ENCODE assay signal across 17 mouse cellular contexts in the genomic region with DNA sequence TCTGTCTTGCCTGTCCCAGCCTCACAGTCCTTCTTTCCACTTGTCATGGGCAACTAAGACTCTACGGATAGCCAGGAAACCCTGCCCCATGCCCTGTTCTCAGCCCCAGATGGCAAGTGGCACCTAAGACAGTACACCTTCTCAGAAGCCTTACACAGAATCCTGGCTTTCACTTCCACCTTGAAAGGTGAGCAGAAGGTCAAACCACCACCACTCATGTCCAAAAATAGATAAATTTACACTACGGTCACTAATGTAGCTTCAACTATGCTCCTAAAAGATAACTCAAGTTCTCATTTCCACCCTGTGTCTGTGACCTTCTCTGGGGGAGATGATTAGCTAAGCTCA. TPM values are rescaled to one million over a fixed set of nuclear protein-coding genes. Genes with fewer than 3 reads are reported as not detected.
DNase-seq lines count a peak whose midpoint lies in the region; ATAC-seq and TF ChIP-seq lines count a peak whose summit lies in the region.
"Had no signal": no experiment of that assay in that cellular context is flagged by ENCODE, and none has a peak within 500 bp of the region (broad histone marks: within the 10 kb centered on the region; RNA-seq: fewer than 3 reads in every experiment).

No protein-coding gene starts in this region.

- TF ChIP-seq CTCF in liver, adult 2 months (IDR thresholded peaks at IDR 0.05; ENCODE audit: low read depth, low read length), result no peak
- TF ChIP-seq CTCF in Patski (IDR thresholded peaks at IDR 0.05), result no peak

- H3K4me2 ChIP-seq in heart, embryonic 14.5 days (ENCODE audit: low read length), result no peak overlapping the region
- H3K4me2 ChIP-seq in liver, embryonic 12.5 days, result no peak overlapping the region
- H3K4me2 ChIP-seq in intestine, embryonic 16.5 days (ENCODE audit: low read depth, low read length), result no peak overlapping the region
- H3K4me2 ChIP-seq: forebrain, embryonic 12.5 days; midbrain, embryonic 15.5 days had no signal

- H3K4me1 ChIP-seq in heart, embryonic 14.5 days (ENCODE audit: control insufficient read depth in 2 of 2, insufficient read depth in 2 of 2, low read length in 2 of 2), result peaks cover 26 to 45% of the 10 kb centered on the region in 2 experiments
- peaks cover 38% of the 10 kb centered on the region for H3K4me1 ChIP-seq in liver, adult 2 months (ENCODE audit: control insufficient read depth, insufficient read depth, low read length)
- H3K4me1 ChIP-seq in liver, embryonic 12.5 days, result peaks cover 36% of the 10 kb centered on the region
- peaks cover 24% of the 10 kb centered on the region for H3K4me1 ChIP-seq in intestine, embryonic 16.5 days (ENCODE audit: control insufficient read depth, insufficient read depth, low read length)
- H3K4me1 ChIP-seq: midbrain, embryonic 15.5 days had no signal

- no peak for ATAC-seq in heart, embryonic 14.5 days (ENCODE audit: insufficient number of reproducible peaks, insufficient read depth, low FRiP score, low read depth)
- ATAC-seq in liver, embryonic 12.5 days, result no peak
- ATAC-seq in Patski, result peak; percentile 3
- no peak for ATAC-seq in intestine, embryonic 16.5 days
- ATAC-seq in monocyte, adult 5-6 weeks (replicated peaks; ENCODE audit: insufficient number of reproducible peaks, low FRiP score, low TSS enrichment, poor library complexity, severe bottlenecking), result no peak; the same call in 1 of the 2 replicates
- ATAC-seq: midbrain, embryonic 15.5 days had no signal

- no peaks in the 10 kb centered on the region for H3K9me3 ChIP-seq in heart, embryonic 14.5 days (ENCODE audit: control insufficient read depth, low read length)
- peaks cover 6% of the 10 kb centered on the region; the same call in 1 of the 2 replicates for H3K9me3 ChIP-seq in liver, embryonic 12.5 days (replicated peaks)
- peaks cover 7% of the 10 kb centered on the region for H3K9me3 ChIP-seq in intestine, embryonic 16.5 days (ENCODE audit: control insufficient read depth, low read length)
- H3K9me3 ChIP-seq: forebrain, embryonic 12.5 days; midbrain, embryonic 15.5 days had no signal

- POLR2A ChIA-PET in Patski (lab: Charles Lee), result interaction anchor here (5.1 kb wide), 1 partner anchor 13 kb away, joined by 22 read pairs; no protein-coding TSS in a partner anchor

- WGBS in heart, embryonic 14.5 days, result 49% methylated on average over 2 of the region's 2 CpGs
- WGBS in liver, adult 2 months, result 72% methylated on average over 2 of the region's 2 CpGs
- 58% methylated on average over 2 of the region's 2 CpGs for WGBS in liver, embryonic 12.5 days (ENCODE audit: insufficient replicate concordance)
- WGBS in intestine, embryonic 16.5 days, result 80% methylated on average over 2 of the region's 2 CpGs

- H3K79me2 ChIP-seq in liver, adult 2 months (ENCODE audit: control insufficient read depth, insufficient read depth, low read length), result peaks cover 40% of the 10 kb centered on the region

- in situ Hi-C loops in Patski (cut with MboI; ENCODE audit: low pct_unique_long_range_greater_than_20kb), result no loop called here

- TF ChIP-seq POLR2A in liver, adult 2 months (IDR thresholded peaks at IDR 0.05; ENCODE audit: extremely low read depth, insufficient read depth, low read length), result no peak

- peaks cover 4% of the 10 kb centered on the region; the same call in 1 of the 2 replicates for H3K36me3 ChIP-seq in heart, embryonic 14.5 days (ENCODE audit: control insufficient read depth, insufficient read depth, low read length)
- H3K36me3 ChIP-seq in liver, adult 2 months (ENCODE audit: control insufficient read depth, insufficient read depth, low read length), result no peaks in the 10 kb centered on the region
- no peaks in the 10 kb centered on the region for H3K36me3 ChIP-seq in liver, embryonic 12.5 days
- no peaks in the 10 kb centered on the region for H3K36me3 ChIP-seq in intestine, embryonic 16.5 days (ENCODE audit: control insufficient read depth, insufficient read depth, low read length)
- H3K36me3 ChIP-seq: forebrain, embryonic 12.5 days; midbrain, embryonic 15.5 days had no signal

- no peak overlapping the region for H3K9ac ChIP-seq in heart, embryonic 14.5 days (ENCODE audit: low read length)
- H3K9ac ChIP-seq in liver, adult 2 months (ENCODE audit: low read depth, low read length), result no peak overlapping the region
- H3K9ac ChIP-seq in liver, embryonic 12.5 days, result no peak overlapping the region
- H3K9ac ChIP-seq in intestine, embryonic 16.5 days (ENCODE audit: low read depth, low read length), result no peak overlapping the region
- H3K9ac ChIP-seq: forebrain, embryonic 12.5 days; midbrain, embryonic 15.5 days had no signal

- no peak for DNase-seq in heart, adult 9 months (ENCODE audit: low spot score in 2 of 2)
- no peak for DNase-seq in liver, adult 2 months (ENCODE audit: extremely low read depth, low read depth, low spot score)
- no peak for DNase-seq in Patski (ENCODE audit: low read depth, low spot score)
- no peak for DNase-seq in layer of hippocampus, adult 18-20 months (ENCODE audit: low spot score in 2 of 2)
- DNase-seq: cerebellum, adult 11 months; cerebellum, postnatal 25 days; gastrocnemius, postnatal 14 days; kidney, postnatal 4 days; lung, adult 2 months; right cerebral cortex, postnatal 14 days; thymus, postnatal 4 days had no signal

- H3K27ac ChIP-seq in heart, embryonic 14.5 days (replicated peaks in 1 of 2; ENCODE audit: control insufficient read depth in 1 of 2, insufficient read depth in 1 of 2, low read depth in 2 of 2, low read length in 2 of 2), result peak overlapping the region; percentile 3 to 33; a peak in 3 of 4 replicates
- H3K27ac ChIP-seq in liver, adult 2 months (replicated peaks; ENCODE audit: insufficient read depth, low read depth, low read length), result peak overlapping the region; percentile 62
- H3K27ac ChIP-seq in liver, embryonic 12.5 days, result no peak overlapping the region
- H3K27ac ChIP-seq in intestine, embryonic 16.5 days (ENCODE audit: low read length), result peak overlapping the region; percentile 80
- H3K27ac ChIP-seq: forebrain, embryonic 12.5 days; midbrain, embryonic 15.5 days had no signal

- CTCF ChIA-PET in Patski (lab: Charles Lee), result interaction anchor here (1.4 to 2.6 kb wide), 2 partner anchors 13 to 23 kb away, joined by 3 to 8 read pairs; no protein-coding TSS in a partner anchor

- H3K27me3 ChIP-seq in heart, embryonic 14.5 days (ENCODE audit: control insufficient read depth, insufficient read depth, low read length), result no peaks in the 10 kb centered on the region
- H3K27me3 ChIP-seq in liver, adult 2 months (ENCODE audit: control insufficient read depth, insufficient read depth, low read length), result no peaks in the 10 kb centered on the region
- 0 out of 2 replicates have a peak, but pooled peaks cover 9% of the 10 kb centered on the region for H3K27me3 ChIP-seq in liver, embryonic 12.5 days (replicated peaks)
- no peaks in the 10 kb centered on the region for H3K27me3 ChIP-seq in Patski
- no peaks in the 10 kb centered on the region for H3K27me3 ChIP-seq in intestine, embryonic 16.5 days (replicated peaks; ENCODE audit: control insufficient read depth, insufficient read depth, low read length)
- H3K27me3 ChIP-seq: forebrain, embryonic 12.5 days; midbrain, embryonic 15.5 days had no signal

- H3K4me3 ChIP-seq in heart, embryonic 14.5 days (ENCODE audit: control insufficient read depth in 1 of 2, insufficient read depth in 1 of 2, low read depth in 1 of 2, low read length in 2 of 2), result no peak overlapping the region
- H3K4me3 ChIP-seq in liver, adult 2 months (ENCODE audit: insufficient read depth, low read depth, low read length), result no peak overlapping the region
- no peak overlapping the region for H3K4me3 ChIP-seq in liver, embryonic 12.5 days
- no peak overlapping the region for H3K4me3 ChIP-seq in intestine, embryonic 16.5 days (ENCODE audit: low read length)
- H3K4me3 ChIP-seq: forebrain, embryonic 12.5 days; midbrain, embryonic 15.5 days had no signal

RNA-seq across cellular contexts. Expression of gene Rab20, which starts 15.0 kb away (rescaled TPM):
- 39.3 and 39.7 TPM in 2 replicates for polyA plus RNA-seq in heart, embryonic 14.5 days (2014; fragmentation: Nextera tagmentation; extraction: Ambion mirVana)
- total RNA-seq in liver, adult 2 months (2014; rRNA removed), result 15.9 and 19.7 TPM in 2 replicates
- polyA plus RNA-seq in liver, adult 2 months (2012; rRNA removed), result 21.2 and 23.0 TPM in 2 replicates
- polyA plus RNA-seq in liver, embryonic 12.5 days (2016; fragmentation: Nextera tagmentation; extraction: Ambion mirVana), result 3.8 and 3.9 TPM in 2 replicates
- 70.7 TPM for polyA plus RNA-seq in Patski (2021)
- polyA plus RNA-seq in intestine, embryonic 16.5 days (2015; fragmentation: Nextera tagmentation; extraction: Ambion mirVana), result 25.5 and 27.6 TPM in 2 replicates
- 11.7 to 33.0 TPM (median 18.9 TPM) in 3 replicates for total RNA-seq in monocyte, adult 5-6 weeks (2017)
- total RNA-seq in layer of hippocampus, adult 18-20 months (2021), result under 1 TPM; 0.30 to 0.89 TPM

RNA-seq across cellular contexts. Expression of gene Naxd, which starts 33.8 kb away (rescaled TPM):
- 74.5 and 82.8 TPM in 2 replicates for polyA plus RNA-seq in heart, embryonic 14.5 days (2014; fragmentation: Nextera tagmentation; extraction: Ambion mirVana)
- total RNA-seq in liver, adult 2 months (2014; rRNA removed), result 84.7 and 94.8 TPM in 2 replicates
- 110 and 112 TPM in 2 replicates for polyA plus RNA-seq in liver, adult 2 months (2012; rRNA removed)
- polyA plus RNA-seq in liver, embryonic 12.5 days (2016; fragmentation: Nextera tagmentation; extraction: Ambion mirVana), result 44.6 and 52.1 TPM in 2 replicates
- 108 TPM for polyA plus RNA-seq in Patski (2021)
- polyA plus RNA-seq in intestine, embryonic 16.5 days (2015; fragmentation: Nextera tagmentation; extraction: Ambion mirVana), result 96.8 and 105 TPM in 2 replicates
- total RNA-seq in monocyte, adult 5-6 weeks (2017), result 27.9 to 51.1 TPM (median 46.4 TPM) in 3 replicates
- 10 to 100 TPM; 56.0 to 59.7 TPM for total RNA-seq in layer of hippocampus, adult 18-20 months (2021)
